Mouse (Mus musculus): ENCODE data around the gene Mvk.

The Mvk gene

DNA sequence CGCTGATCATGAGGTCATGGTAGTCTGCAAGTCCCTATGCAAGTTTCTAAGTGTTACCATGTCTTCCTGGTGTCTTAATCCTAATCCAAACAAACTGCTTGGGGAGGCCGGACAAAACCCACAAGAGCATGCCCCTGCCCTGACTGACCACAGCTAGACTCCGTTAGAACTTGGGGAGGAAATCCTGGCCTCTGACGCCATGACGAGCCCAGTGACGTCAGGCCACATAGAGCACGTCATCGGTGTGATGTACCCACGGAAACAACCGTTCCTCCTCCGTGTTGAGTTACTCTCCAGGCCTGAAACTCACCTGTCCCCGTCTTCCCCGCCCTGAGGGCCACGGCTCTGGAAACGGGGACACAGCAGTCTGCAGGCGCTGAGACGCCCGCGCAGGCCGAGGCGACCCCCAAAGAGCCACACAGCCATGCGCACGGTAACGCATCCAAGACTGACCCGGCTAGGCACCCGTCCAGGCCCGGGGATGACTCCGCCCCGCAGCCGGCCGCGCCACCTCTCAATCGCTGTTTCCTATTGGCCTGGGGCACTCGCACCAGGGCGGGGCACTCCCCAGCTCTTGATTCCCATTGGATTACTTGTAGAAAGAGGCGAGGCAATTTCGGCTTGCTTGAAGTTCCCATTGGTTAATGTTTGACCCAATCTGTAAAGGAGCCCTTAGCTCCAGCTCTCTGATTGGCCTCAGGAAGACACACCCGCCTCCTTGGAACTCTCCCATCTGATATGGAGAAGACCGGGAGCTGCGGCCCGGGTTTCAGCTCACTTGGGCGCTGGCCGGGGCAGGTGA is at the start of gene Mvk, which contains the start of gene Mmab:
TSS of gene Mvk (plus strand) at position 704 of the 802 bp plus-strand sequence.
TSS of gene Mmab (minus strand) at position 495 of the 802 bp plus-strand sequence.
- WGBS: 2% methylated on average over 43 of the region's 43 CpGs

DNA sequence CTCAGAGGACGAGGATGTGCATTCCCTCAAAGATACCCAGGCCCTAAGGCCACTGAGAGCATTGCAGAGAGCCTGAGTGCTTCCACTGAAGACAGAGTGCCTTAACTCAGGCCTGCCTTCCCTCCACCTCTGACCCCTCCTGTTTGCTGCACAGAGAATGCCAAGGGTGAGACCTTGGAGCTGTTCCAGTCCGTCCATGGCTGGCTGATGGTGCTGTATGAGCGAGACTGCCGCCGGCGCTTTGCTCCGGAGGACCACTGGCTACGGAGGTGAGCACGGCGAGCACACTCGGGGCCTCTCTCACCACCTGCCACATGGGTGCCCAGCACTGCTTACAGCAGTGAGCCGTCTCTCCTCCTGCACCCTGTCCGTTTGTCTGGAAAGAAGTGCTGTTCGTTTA is 37.5 kb upstream of the Mvk start:
- 90% methylated on average over 14 of the region's 14 CpGs for WGBS

DNA sequence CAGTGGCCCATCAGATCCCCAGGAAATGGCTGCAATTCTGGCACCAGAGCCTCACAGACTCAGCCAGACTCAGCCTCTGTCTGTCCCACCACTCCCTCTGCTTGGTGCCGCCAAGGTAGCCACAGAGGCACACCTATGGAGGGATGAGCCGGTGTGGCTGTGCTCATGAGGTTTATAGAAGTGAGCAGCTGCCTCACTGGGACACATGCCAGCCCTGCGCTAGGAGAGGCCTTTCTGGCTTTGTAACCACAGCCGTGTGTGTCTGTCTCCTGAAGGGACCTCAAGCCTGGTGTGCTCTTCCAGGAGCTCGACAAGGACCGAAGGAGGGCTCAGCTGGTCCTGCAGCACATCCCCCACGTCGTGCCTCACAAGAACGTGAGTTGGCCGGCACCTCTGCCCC is 36.8 kb upstream of the Mvk start:
- WGBS: 53% methylated on average over 10 of the region's 10 CpGs

DNA sequence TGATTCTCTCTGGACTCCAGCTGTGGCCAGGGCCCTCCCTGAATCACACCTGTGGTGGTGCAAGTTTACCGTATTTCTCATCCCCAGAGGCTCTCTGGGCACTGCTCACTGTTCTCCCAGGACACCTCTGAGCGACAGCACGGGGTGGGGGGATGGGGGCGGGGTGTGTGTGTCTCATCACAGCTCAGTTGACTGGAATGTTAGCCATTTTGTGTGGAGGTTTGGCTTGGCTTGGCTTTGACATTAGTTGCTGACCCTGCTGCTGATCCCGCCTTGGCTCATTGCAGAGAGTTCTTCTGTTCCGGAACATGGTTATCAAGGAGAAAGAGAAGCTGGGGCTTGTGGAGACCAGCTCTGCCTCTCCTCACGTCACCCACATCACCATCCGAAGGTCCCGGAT is 36.3 kb upstream of the Mvk start:
- WGBS: 93% methylated on average over 9 of the region's 9 CpGs

DNA sequence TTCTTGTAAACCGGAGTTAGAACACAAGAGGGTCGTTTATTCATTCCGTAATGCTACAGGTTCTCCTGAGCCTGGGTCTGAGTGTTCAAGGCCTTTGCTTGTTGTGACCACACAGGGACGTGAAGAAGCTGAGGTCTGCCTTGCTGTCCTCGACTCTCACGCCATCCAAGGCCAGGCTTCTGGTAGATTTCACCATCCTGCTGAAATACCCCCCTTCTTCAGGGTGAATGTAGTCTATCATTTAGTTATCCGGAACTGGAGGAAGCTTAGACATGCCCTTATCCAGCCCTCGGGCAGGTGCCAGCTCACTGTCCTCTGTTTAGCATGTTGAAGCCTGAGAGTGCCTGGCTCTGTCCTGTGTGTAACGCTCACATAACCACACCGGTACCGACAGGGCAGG is 35.2 kb upstream of the Mvk start:
- 94% methylated on average over 11 of the region's 11 CpGs for WGBS

DNA sequence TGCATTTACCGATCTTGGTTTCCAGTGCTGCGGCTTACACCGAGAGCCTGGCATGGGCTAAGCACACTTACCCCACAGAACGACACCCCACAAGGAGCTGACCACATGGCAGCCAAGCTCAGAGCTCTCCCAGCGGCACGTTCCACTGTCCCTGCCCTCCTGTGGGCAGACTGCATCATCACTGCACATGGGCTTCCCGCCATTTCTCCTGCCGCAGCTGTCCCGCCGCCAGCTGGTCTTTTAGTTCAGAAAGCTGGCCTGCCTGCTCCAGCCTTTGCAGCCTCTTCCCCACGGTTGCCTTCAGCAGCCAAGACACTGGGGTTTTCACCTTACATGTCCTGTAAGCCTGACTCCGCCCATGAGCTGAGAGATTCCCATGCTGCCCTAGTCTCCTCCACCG is 33.6 kb upstream of the Mvk start:
- 72% methylated on average over 13 of the region's 13 CpGs for WGBS

DNA sequence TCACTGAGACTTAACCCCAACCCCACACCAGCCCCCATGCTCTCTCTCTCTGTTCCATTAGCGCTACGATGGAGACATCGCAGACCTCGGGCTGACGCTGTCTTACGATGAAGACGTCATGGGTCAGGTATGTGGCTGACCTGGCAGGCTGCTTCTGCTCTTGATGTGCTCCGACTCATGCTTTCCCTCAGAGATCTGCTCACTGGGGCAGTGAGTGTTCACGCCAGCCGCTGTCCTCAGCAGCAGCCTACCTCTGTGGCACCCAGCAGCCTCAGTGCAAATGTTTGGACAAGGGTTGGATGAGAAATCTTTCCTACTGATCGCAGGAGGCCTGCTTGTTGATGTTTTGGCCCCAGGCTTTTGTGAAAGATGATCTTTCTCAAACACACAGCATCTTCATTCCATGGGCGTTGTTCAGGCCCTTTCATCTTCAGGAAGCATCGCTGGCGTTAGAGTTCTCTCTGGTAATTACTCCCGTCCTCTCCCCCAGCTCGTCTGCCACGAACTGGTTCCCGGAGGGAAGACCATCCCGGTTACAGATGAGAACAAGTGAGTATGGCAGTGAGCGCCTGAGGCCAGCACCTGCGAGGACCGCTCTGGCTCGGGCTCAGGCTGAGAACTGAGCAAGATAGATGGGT is 31.6 kb upstream of the Mvk start:
- WGBS: 88% methylated on average over 23 of the region's 23 CpGs

DNA sequence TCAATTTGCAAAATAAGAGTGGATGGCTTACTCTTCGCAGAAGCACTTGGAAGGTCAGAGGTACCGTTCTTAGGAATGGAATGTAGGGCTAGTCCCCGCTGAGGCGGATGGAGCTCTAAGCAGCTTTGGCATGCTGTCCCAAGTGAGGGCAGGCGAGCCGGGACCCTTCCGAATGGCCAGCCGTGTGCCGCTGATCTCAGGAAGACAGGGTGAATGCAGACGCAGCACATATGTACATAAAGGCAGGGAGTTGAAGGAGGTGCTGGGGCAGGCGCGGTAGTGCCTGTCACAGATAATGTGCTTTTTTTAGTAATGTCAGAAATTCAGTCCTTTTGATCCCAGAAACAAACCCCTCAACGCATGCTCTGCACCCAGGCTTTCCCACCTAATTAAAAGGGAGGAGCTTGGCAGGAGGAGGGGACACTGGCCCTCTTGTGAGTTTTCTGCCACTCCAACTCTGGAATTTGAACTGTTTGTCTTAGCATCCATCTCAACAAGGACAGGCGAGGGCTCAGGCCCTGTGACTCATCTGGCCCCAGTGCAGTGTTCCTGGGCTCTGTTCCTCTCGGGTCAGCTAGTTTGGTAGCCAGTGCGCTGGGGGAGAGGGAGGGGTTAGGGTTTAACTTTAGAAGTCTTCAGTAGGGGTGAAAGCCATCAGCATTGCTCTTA is 30.9 kb upstream of the Mvk start:
- 86% methylated on average over 16 of the region's 16 CpGs for WGBS

DNA sequence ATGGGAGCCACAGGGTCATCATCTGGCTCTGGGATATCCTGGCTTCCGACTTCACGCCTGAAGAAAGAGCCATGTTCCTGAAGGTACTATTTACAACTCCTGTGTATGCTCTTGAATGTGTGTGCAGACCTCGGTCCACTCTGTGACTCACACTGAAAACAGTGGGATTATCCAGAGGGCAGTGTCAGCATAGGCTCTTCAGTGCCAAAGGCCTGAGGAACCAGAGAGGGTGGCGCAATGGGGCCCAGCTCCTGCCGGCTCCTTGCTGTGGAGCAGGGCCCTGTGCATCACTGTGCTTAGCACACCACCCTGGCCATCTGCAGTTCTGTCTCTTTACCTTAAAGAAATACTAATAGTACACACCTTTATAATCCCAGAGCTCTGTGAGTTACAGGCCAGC is 28.5 kb upstream of the Mvk start:
- WGBS: 93% methylated on average over 5 of the region's 5 CpGs

DNA sequence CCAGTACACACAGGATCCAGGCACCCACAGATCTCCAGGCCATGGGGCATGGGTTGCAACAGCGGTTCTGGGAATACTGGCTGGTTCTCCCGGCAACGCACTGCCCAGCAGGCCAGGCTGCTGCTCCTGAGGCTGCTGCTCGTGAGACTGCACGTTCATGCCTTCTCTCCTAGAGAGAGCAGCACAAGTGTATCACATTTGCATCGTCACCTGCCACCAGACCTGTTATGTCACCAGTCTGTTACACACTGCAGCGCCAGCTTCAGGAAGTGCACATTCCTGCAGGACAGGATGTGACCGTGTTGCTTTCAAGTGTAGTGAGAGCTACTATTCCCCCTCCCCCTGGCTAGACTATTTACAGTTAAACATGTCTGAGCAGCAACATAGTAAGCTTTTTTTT is 27.2 kb upstream of the Mvk start:
- WGBS: 66% methylated on average over 8 of the region's 8 CpGs

DNA sequence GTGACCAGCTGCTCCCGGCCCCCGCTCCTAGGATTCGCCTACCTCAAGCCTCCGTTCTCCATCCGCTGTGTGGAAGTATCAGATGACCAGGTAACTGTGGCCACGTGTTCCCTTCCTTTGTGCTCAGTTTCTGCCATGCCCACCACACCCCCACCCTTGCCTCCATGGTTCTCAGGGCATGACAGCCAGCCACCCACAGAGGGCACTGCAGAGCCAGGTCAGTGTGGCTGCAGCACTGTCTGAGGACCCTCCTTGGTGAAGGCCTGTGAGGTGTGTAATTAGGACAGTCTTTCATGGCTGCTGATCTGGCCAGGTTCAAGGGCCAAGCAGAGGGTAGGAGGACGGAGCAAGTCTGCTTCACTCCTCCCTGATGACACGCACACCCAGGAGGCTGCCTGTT is 25.5 kb upstream of the Mvk start:
- WGBS: 81% methylated on average over 8 of the region's 8 CpGs

DNA sequence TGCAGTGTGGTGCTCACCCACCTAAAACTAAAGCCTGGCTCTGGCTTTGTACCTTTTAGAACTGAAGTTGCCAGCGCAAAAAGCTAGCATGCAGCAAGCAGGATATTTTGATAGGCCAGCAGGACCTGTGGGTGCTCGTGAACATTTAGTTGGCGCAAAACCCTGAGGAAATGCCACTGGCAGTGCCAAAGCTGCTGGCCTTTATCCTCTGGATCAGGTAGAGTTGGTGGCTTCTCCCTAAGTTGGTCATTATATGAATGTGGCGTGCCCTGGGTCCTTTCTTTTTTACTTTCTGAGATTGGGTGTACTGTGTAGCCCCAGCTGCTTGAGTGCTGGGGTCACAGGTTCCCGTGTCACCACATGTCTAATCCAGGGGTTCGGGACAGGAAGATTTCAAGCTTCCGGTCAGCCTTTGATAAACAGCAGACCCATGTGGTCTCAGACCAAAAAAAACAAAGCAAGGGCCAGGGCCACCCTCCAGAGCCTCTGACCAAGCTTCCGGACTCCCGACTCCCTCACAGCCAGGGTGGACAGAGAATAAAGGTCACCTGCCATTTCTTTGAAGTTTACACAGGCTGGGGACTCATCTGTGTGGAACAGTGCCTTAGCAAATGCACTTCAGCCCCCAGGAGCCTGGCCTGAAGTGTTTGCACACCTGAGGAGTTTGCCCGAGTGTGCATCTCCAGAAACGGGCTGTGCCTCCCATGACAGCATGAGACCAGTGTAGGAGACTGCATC is 22.3 kb upstream of the Mvk start:
- 69% methylated on average over 11 of the region's 11 CpGs for WGBS

DNA sequence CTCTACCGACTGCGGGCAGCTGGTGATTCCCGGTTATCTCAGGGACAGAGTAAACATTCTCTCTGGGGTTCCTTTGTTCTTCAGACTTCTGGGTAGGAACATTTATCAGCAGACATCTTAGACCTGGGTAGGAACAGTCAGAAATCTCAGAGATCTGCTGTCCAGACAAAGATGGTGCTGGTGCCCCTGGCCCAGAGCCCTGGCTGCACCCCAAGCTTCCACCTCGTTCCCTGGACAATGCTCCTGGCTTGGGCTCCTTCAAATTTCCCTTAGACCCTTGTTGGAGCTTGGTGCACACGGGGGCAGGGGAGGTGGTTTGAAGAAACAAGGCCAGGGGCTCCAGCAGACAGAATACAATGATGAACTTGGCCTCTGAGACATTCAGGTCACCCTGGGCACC is 21.5 kb upstream of the Mvk start:
- 41% methylated on average over 5 of the region's 5 CpGs for WGBS

DNA sequence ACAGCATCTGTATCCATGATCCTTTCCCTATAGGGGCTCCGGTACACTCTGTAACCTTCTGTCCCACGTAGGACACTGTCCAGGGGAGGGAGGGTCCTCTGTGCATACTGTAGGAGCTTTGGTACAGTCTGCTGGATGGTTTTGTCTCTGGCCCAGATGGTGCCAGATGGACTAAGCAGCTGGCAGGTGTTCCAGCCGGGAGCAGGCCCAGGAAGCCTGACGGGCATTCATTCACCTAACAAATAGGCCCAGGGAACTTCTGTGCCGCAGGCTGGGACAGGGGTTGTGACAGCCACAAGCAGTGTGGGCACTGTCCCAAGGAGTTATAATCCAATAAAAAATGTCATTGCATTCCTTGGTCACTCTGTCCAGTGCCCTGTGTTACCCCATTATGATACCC is 20.1 kb upstream of the Mvk start:
- WGBS: 61% methylated on average over 5 of the region's 5 CpGs

DNA sequence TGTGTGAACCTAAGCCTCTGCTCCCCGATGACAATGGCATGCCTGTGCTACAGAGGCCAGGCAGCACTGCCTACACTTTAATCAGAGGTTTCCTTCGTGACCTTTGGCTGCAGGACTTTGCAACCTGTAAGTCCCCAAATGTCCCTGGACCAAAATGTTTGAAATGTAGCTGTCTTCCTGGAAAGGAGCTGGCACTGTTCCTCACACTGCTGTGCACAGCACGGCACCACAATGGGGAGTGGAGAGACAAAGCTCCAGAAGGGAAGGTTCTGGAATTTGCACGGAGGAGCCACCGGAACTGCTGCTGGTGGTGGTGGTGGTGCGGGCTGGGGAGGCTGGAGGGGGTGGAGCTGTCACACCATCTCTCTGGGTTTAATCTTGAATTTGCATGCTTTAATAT is 17.3 kb upstream of the Mvk start:
- 43% methylated on average over 6 of the region's 6 CpGs for whole genome bisulfite sequencing

DNA sequence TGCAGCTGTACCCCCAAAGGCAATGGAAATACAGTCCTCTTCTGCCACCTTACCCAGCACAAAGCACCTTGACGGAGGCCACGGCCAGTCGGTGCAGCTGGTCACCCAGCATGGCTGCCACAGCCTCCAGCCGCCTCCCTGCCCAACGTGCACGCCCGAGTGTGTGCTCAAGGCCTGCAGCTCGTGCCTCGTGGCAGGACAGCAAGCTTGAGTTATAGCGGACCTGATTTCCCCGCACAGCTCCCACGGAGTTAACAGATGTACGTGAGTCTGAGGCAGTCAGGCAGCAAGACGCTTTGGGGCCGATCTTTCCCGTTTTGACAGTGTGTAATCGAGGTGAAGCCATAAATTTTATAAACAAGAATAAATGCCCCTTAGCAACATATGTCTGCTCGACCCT is 15.4 kb upstream of the Mvk start:
- 78% methylated on average over 18 of the region's 18 CpGs for WGBS

DNA sequence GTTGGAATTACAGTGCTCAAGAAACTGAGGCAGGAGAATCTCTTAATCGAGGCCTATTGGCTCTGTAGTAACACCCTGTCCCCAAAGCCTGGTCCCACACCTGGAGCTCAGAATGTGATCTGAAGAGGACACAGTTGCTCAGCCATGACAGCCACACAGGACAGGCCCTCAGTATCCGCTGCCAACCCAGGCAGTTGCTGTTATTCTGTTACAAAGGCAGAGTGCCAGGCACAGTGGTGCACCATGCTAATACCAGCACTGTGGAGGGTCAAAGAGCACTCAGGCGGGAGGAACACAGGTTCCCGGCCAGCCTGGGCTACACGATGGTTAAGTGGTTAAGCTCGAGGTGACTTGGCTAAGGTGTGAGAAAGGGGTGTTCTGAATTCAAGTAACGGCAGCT is 14.3 kb upstream of the Mvk start:
- WGBS: 85% methylated on average over 7 of the region's 7 CpGs

DNA sequence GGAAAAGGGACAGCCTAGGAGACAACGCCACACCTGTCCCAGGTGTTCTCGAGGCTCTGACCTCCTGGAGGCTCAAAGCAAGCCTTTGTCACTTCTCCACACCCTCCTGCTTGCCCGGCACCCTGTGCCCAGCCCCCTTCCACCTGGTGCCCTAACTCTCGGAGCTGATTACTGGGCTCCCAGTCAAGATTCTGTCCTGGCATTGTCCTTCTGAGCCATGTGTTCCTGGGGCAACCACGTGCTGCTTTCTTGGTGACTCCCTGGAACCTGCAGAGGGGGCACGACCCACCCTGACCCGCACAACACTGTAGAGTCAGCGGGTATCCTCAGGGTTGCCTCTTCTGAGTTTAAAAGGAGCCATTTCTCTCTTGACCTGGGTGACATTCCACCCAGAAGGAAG is 9.7 kb upstream of the Mvk start:
- 90% methylated on average over 8 of the region's 8 CpGs for WGBS

DNA sequence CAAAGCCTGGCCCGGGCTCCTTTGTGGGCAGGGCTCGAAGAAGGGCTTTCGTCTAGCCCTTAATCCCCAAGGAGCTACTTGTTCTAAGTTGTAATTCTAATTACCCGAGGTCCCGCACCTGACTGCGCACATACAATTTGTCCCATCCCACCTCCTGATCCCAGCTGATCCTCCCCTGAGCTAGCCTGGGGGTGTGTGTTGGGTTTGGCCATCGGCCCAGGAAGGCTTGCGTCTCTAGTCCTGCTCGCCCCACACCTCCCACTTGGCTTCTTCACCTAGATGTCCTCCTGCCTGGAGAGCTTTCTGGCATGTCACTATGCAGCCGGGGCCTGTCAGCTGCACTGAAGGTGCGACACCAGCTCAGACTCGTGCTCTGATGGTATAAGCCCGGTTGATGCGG is 8.5 kb upstream of the Mvk start:
- 78% methylated on average over 14 of the region's 14 CpGs for WGBS

DNA sequence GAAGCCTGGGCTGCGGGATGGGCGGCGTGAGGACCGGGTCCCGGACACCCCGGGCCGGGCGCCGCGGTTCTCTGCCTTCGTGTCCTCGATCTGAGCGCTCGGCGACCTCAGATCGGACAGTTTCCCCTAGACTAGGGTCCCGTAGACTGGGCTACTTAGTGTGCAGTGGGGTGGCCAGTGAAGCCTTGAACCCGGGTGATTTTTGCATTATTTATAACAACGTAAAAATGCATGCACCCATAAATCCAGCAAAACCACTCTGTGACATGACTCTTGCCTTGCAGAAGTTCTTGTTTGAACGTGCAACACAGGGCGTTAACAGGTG is 261 bp downstream of the Mvk start:
- WGBS: under 1% methylated on average over 21 of the region's 21 CpGs

DNA sequence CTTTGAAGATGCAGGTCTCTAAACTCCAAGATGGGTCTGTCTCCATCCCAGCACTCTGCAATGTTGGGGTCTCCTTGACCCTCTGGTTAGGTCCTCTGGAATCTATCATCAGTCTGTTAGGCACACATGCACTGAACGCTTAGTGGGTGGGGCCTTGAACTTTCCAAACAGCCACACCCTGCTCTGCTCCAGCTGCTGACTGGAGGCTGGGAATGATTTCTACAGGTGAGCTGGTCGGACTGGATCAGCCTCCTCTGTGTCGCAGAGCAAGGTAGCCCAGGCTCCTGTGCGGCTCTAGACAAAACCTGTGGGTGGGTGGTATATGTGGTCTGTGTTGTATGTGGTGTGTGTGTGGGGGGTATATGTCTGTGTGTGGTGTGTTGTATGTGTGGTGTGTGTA is 4.9 kb downstream of the Mvk start:
- 91% methylated on average over 4 of the region's 4 CpGs for WGBS

DNA sequence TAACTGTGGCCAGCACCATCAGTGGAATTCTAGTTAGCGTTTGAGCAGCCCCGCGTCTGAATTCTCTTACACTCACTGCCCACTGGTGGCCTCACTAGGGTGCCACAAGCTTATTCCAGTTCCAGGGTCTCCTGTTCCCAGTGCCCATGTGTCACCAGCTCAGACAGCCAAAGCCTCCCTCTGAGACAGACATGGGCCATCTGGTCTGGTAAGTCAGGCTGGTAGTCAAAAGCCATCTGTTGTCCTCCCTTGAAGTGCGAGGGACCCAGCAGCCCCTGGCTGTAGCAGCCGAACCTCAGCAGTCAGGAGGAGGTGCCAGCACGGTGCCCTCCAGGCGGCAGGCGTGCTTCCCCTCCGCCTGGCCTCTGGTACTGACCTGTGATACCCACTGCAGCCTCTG is 12.2 kb downstream of the Mvk start:
- WGBS: 83% methylated on average over 9 of the region's 9 CpGs

Data from cerebral cortex, adult 2 months (tissue).